Comparison of ENCODE assay signal across 24 mouse cellular contexts in genomic region chr15:91299319-91299835, GRCm38 (mm10).
DNase-seq lines count a peak whose midpoint lies in the region; ATAC-seq and TF ChIP-seq lines count a peak whose summit lies in the region.
"Had no signal": no experiment of that assay in that cellular context is flagged by ENCODE, and none has a peak within 500 bp of the region (broad histone marks: within the 10 kb centered on the region; RNA-seq: fewer than 3 reads in every experiment).

No protein-coding gene starts in this region.

- H3K9ac ChIP-seq in lung, embryonic 14.5 days, result no peak overlapping the region
- no peak overlapping the region for H3K9ac ChIP-seq in kidney, embryonic 15.5 days
- H3K9ac ChIP-seq: embryonic facial prominence, embryonic 13.5 days; forebrain, embryonic 13.5 days; hindbrain, embryonic 15.5 days; intestine, embryonic 15.5 days; limb, embryonic 13.5 days; liver, embryonic 13.5 days; midbrain, embryonic 15.5 days; neural tube, embryonic 15.5 days had no signal

- H3K9me3 ChIP-seq in lung, embryonic 14.5 days (ENCODE audit: low read depth, low read length), result no peaks in the 10 kb centered on the region
- H3K9me3 ChIP-seq in kidney, embryonic 15.5 days (replicated peaks), result no peaks in the 10 kb centered on the region
- H3K9me3 ChIP-seq: embryonic facial prominence, embryonic 13.5 days; forebrain, embryonic 13.5 days; heart, embryonic 10.5 days; hindbrain, embryonic 15.5 days; intestine, embryonic 15.5 days; limb, embryonic 13.5 days; liver, embryonic 13.5 days; midbrain, embryonic 15.5 days; neural tube, embryonic 15.5 days had no signal

- peaks cover 3% of the 10 kb centered on the region for H3K4me1 ChIP-seq in lung, adult 2 months (ENCODE audit: control insufficient read depth, insufficient read depth, low read length)
- no peaks in the 10 kb centered on the region for H3K4me1 ChIP-seq in lung, embryonic 14.5 days (ENCODE audit: insufficient read depth)
- H3K4me1 ChIP-seq in kidney, embryonic 15.5 days, result no peaks in the 10 kb centered on the region
- H3K4me1 ChIP-seq: embryonic facial prominence, embryonic 13.5 days; heart, embryonic 10.5 days; hindbrain, embryonic 15.5 days; intestine, embryonic 15.5 days; limb, embryonic 13.5 days; liver, embryonic 13.5 days; neural tube, embryonic 15.5 days had no signal

- ATAC-seq in lung, embryonic 14.5 days (ENCODE audit: insufficient read depth), result no peak
- ATAC-seq in activated CD4-positive, CD25-positive, alpha-beta regulatory T cell, adult 4 months, result no peak
- ATAC-seq in kidney, embryonic 15.5 days (replicated peaks; ENCODE audit: low FRiP score), result no peak
- ATAC-seq: forebrain, embryonic 13.5 days; intestine, embryonic 15.5 days; midbrain, embryonic 15.5 days had no signal

- no peak overlapping the region for H3K4me2 ChIP-seq in lung, embryonic 14.5 days
- no peak overlapping the region for H3K4me2 ChIP-seq in kidney, embryonic 15.5 days
- H3K4me2 ChIP-seq: embryonic facial prominence, embryonic 13.5 days; forebrain, embryonic 13.5 days; hindbrain, embryonic 15.5 days; intestine, embryonic 15.5 days; limb, embryonic 13.5 days; liver, embryonic 13.5 days; midbrain, embryonic 15.5 days; neural tube, embryonic 15.5 days had no signal

- TF ChIP-seq CTCF in lung, adult 2 months (IDR thresholded peaks at IDR 0.05; ENCODE audit: insufficient read depth, low read length), result no peak
- no peak for TF ChIP-seq CTCF in lung, embryonic 14.5 days (IDR thresholded peaks at IDR 0.05; ENCODE audit: low read depth)

- peak; percentile 30 to 42 for DNase-seq in lung, adult 18-20 months
- no peak for DNase-seq in lung, adult 2 months
- DNase-seq in lung, embryonic 14.5 days, result peak; percentile 13
- DNase-seq in lung, postnatal 25 days (ENCODE audit: low spot score), result peak; percentile 54
- DNase-seq in natural killer cell, adult 2 months (ENCODE audit: low spot score in 2 of 2), result no peak
- DNase-seq: adrenal gland, postnatal 10 days; cerebellum, adult 18-20 months; cerebellum, postnatal 25 days; kidney, adult 8-10 months; kidney, postnatal 14 days; liver, embryonic 13.5 days; right cerebral cortex, adult 18-20 months had no signal

- no peaks in the 10 kb centered on the region for H3K36me3 ChIP-seq in lung, embryonic 14.5 days (ENCODE audit: insufficient read depth)
- no peaks in the 10 kb centered on the region for H3K36me3 ChIP-seq in kidney, embryonic 15.5 days
- H3K36me3 ChIP-seq: embryonic facial prominence, embryonic 13.5 days; heart, embryonic 10.5 days; hindbrain, embryonic 15.5 days; intestine, embryonic 15.5 days; limb, embryonic 13.5 days; liver, embryonic 13.5 days; midbrain, embryonic 15.5 days; neural tube, embryonic 15.5 days had no signal

- 75% methylated on average over 11 of the region's 11 CpGs for whole genome bisulfite sequencing in lung, adult 2 months
- 79% methylated on average over 11 of the region's 11 CpGs for WGBS in lung, embryonic 14.5 days
- 86% methylated on average over 11 of the region's 11 CpGs for WGBS in kidney, embryonic 15.5 days

- H3K4me3 ChIP-seq in lung, adult 2 months (replicated peaks; ENCODE audit: extremely low read depth, low read depth, low read length), result no peak overlapping the region
- H3K4me3 ChIP-seq in lung, embryonic 14.5 days (ENCODE audit: low read depth, low read length), result no peak overlapping the region
- H3K4me3 ChIP-seq in kidney, embryonic 15.5 days (replicated peaks), result no peak overlapping the region
- H3K4me3 ChIP-seq: embryonic facial prominence, embryonic 13.5 days; forebrain, embryonic 13.5 days; heart, embryonic 10.5 days; hindbrain, embryonic 15.5 days; intestine, embryonic 15.5 days; limb, embryonic 13.5 days; liver, embryonic 13.5 days; midbrain, embryonic 15.5 days; neural tube, embryonic 15.5 days had no signal

- H3K27me3 ChIP-seq in lung, embryonic 14.5 days (ENCODE audit: insufficient read depth, low read length), result no peaks in the 10 kb centered on the region
- H3K27me3 ChIP-seq in kidney, embryonic 15.5 days, result 0 out of 2 replicates have a peak, but pooled peaks cover 3% of the 10 kb centered on the region
- H3K27me3 ChIP-seq: embryonic facial prominence, embryonic 13.5 days; forebrain, embryonic 13.5 days; hindbrain, embryonic 15.5 days; intestine, embryonic 15.5 days; liver, embryonic 13.5 days; midbrain, embryonic 15.5 days; neural tube, embryonic 15.5 days had no signal

- no peak overlapping the region for H3K27ac ChIP-seq in lung, embryonic 14.5 days (ENCODE audit: low read depth)
- H3K27ac ChIP-seq in kidney, embryonic 15.5 days, result no peak overlapping the region
- H3K27ac ChIP-seq: embryonic facial prominence, embryonic 13.5 days; forebrain, embryonic 13.5 days; heart, embryonic 10.5 days; hindbrain, embryonic 15.5 days; intestine, embryonic 15.5 days; limb, embryonic 13.5 days; liver, embryonic 13.5 days; macrophage; midbrain, embryonic 15.5 days; neural tube, embryonic 15.5 days; stomach, postnatal 0 days had no signal

- no peak for TF ChIP-seq POLR2A in lung, adult 2 months (IDR thresholded peaks at IDR 0.05; ENCODE audit: borderline replicate concordance, extremely low read depth, low read depth, low read length)

Comparison
In these comparisons a context has a peak if more than half of its experiments do, and no peak if none do; other contexts are left out.
1. DNase-seq: peak in lung, adult 18-20 months (2 of 2), lung, embryonic 14.5 days (single experiment) and lung, postnatal 25 days (single experiment); none in lung, adult 2 months (single experiment) and natural killer cell, adult 2 months (0 of 2).